Comparison of ENCODE assay signal across 8 mouse cellular contexts in genomic region chr9:118610060-118610459, GRCm38 (mm10). TPM values are rescaled to one million over a fixed set of nuclear protein-coding genes. Genes with fewer than 3 reads are reported as not detected.
DNase-seq lines count a peak whose midpoint lies in the region; ATAC-seq and TF ChIP-seq lines count a peak whose summit lies in the region.
"Had no signal": no experiment of that assay in that cellular context is flagged by ENCODE, and none has a peak within 500 bp of the region (broad histone marks: within the 10 kb centered on the region; RNA-seq: fewer than 3 reads in every experiment).

No protein-coding gene starts in this region.

- intact Hi-C loops in left cerebral cortex, adult 2 months (cut with DNase I): loop anchor here (2.0 kb wide), 1 partner anchor 73 kb away; no protein-coding TSS in a partner anchor

- WGBS in embryonic facial prominence, embryonic 12.5 days: 53% methylated on average over 10 of the region's 10 CpGs

- H3K4me3 ChIP-seq in left cerebral cortex, adult 2 months: no peak overlapping the region
- H3K4me3 ChIP-seq in embryonic facial prominence, embryonic 12.5 days: no peak overlapping the region
- H3K4me3 ChIP-seq: neural tube, embryonic 13.5 days had no signal

- peak; percentile 37 to 41 for DNase-seq in left cerebral cortex, adult 2 months (ENCODE audit: extremely low spot score in 1 of 2, low spot score in 2 of 2)
- DNase-seq in left cerebral cortex, adult 8-10 months (ENCODE audit: low spot score in 2 of 2): no peak
- peak; percentile 16 for DNase-seq in induced T-regulatory cell, adult 2 months (ENCODE audit: low read depth)
- peak; percentile 71 for DNase-seq in lung, postnatal 36 days
- DNase-seq in ovary, postnatal 10 days (ENCODE audit: low spot score): no peak

- H3K4me1 ChIP-seq in embryonic facial prominence, embryonic 12.5 days: peaks cover 42% of the 10 kb centered on the region

- H3K36me3 ChIP-seq in embryonic facial prominence, embryonic 12.5 days: no peaks in the 10 kb centered on the region
- H3K36me3 ChIP-seq: neural tube, embryonic 13.5 days had no signal

- ATAC-seq in embryonic facial prominence, embryonic 12.5 days (ENCODE audit: insufficient number of reproducible peaks, insufficient read depth, low FRiP score, low TSS enrichment): no peak
- ATAC-seq in granulocyte monocyte progenitor cell, adult 5-6 weeks (replicated peaks; ENCODE audit: poor library complexity, severe bottlenecking): no peak

- no peaks in the 10 kb centered on the region for H3K27me3 ChIP-seq in embryonic facial prominence, embryonic 12.5 days

- H3K9me3 ChIP-seq in embryonic facial prominence, embryonic 12.5 days: no peaks in the 10 kb centered on the region
- H3K9me3 ChIP-seq: neural tube, embryonic 13.5 days had no signal

- 0 out of 2 replicates have a peak overlapping the region, but pooled peaks have one; percentile 3 for H3K4me2 ChIP-seq in embryonic facial prominence, embryonic 12.5 days (replicated peaks)
- H3K4me2 ChIP-seq: neural tube, embryonic 13.5 days had no signal

- peak; percentile 57 for TF ChIP-seq CTCF in left cerebral cortex, adult 2 months (IDR thresholded peaks at IDR 0.05)

- no peak overlapping the region for H3K27ac ChIP-seq in left cerebral cortex, adult 2 months
- no peak overlapping the region for H3K27ac ChIP-seq in embryonic facial prominence, embryonic 12.5 days
- H3K27ac ChIP-seq: neural tube, embryonic 13.5 days had no signal

- H3K9ac ChIP-seq in embryonic facial prominence, embryonic 12.5 days: no peak overlapping the region
- H3K9ac ChIP-seq: neural tube, embryonic 13.5 days had no signal

RNA-seq across cellular contexts. Expression of gene Itga9, which starts 3.6 kb away (rescaled TPM):
- total RNA-seq in left cerebral cortex, adult 2 months (2021): 1 to 10 TPM; 8.2 to 8.3 TPM
- total RNA-seq in left cerebral cortex, adult 8-10 months (2022): 1 to 10 TPM; 5.6 to 6.3 (median 6.1) TPM
- polyA plus RNA-seq in embryonic facial prominence, embryonic 12.5 days (2016; fragmentation: Nextera tagmentation; extraction: Ambion mirVana): 18.7 and 24.9 TPM in 2 replicates
- total RNA-seq in granulocyte monocyte progenitor cell, adult 5-6 weeks (2014; fragmentation: Nextera tagmentation): 0.19 TPM in 1 of 2 replicates, not detected in the other
- 0.13 and 0.26 TPM in 2 replicates for total RNA-seq in granulocyte monocyte progenitor cell, adult 5-6 weeks (2017)

Comparison
In these comparisons a context has a peak if more than half of its experiments do, and no peak if none do; other contexts are left out.
1. DNase-seq: peak in left cerebral cortex, adult 2 months (2 of 2), induced T-regulatory cell, adult 2 months (single experiment) and lung, postnatal 36 days (single experiment); none in left cerebral cortex, adult 8-10 months (0 of 2) and ovary, postnatal 10 days (single experiment).
2. RNA of gene Itga9, which starts 3.6 kb away (total RNA-seq): 8.2 to 8.3 TPM in left cerebral cortex, adult 2 months and 5.6 to 6.3 TPM in left cerebral cortex, adult 8-10 months; 0.13 to 0.26 TPM in granulocyte monocyte progenitor cell, adult 5-6 weeks; every median in the first group is over 4 times any median in the second.